Mouse (Mus musculus) NIH3T3 (cell line): ENCODE measurements around the gene Kbtbd2.
A peak's percentile ranks its signal among the peaks of the same experiment; 100 is the strongest.

ENCODE experiments used
- DNase-seq: peaks from one replicate; pipeline ENCODE4 v3.0.0-alpha.2; 2012; ENCODE audit warnings: low read depth

Kbtbd2 gene

GRCm38 (mm10) chr6:56797311-56798151, at the start of gene Kbtbd2:
Kbtbd2 (minus strand) TSS chr6:56797813.
- DNase-seq = peak; percentile 98

GRCm38 (mm10) chr6:56844365-56844764, 46.8 kb upstream of the Kbtbd2 start:
- no peak for DNase-seq

- DNase-seq = no peak
Measured at GRCm38 (mm10) chr6:56843229-56843628, 45.6 kb upstream of the Kbtbd2 start.

GRCm38 (mm10) chr6:56837621-56838020, 40.0 kb upstream of the Kbtbd2 start:
- DNase-seq = peak; percentile 69

GRCm38 (mm10) chr6:56837166-56837565, 39.6 kb upstream of the Kbtbd2 start:
- DNase-seq = no peak

- DNase-seq = no peak
Measured at GRCm38 (mm10) chr6:56835532-56835931, 37.9 kb upstream of the Kbtbd2 start.

- DNase-seq = no peak
Measured at GRCm38 (mm10) chr6:56834769-56835168, 37.2 kb upstream of the Kbtbd2 start.

GRCm38 (mm10) chr6:56832830-56833229, 35.2 kb upstream of the Kbtbd2 start:
- peak; percentile 43 for DNase-seq

GRCm38 (mm10) chr6:56832407-56832796, 34.8 kb upstream of the Kbtbd2 start:
- peak; percentile 52 for DNase-seq

- DNase-seq = peak; percentile 96
Measured at GRCm38 (mm10) chr6:56831697-56832406, 34.2 kb upstream of the Kbtbd2 start, which contains the start of gene Fkbp9. Fkbp9 (plus strand) TSS chr6:56832059.

- no peak for DNase-seq
Measured at GRCm38 (mm10) chr6:56825657-56826056, 28.0 kb upstream of the Kbtbd2 start.

- DNase-seq = no peak
Measured at GRCm38 (mm10) chr6:56819124-56819487, 21.5 kb upstream of the Kbtbd2 start.

- DNase-seq = no peak
Measured at GRCm38 (mm10) chr6:56818436-56819123, 21.0 kb upstream of the Kbtbd2 start.

- peak; percentile 45 for DNase-seq
Measured at GRCm38 (mm10) chr6:56813332-56813731, 15.7 kb upstream of the Kbtbd2 start.

- DNase-seq = peak; percentile 86
Measured at GRCm38 (mm10) chr6:56808656-56809055, 11.0 kb upstream of the Kbtbd2 start.

GRCm38 (mm10) chr6:56806195-56806594, 8.6 kb upstream of the Kbtbd2 start:
- no peak for DNase-seq

- no peak for DNase-seq
Measured at GRCm38 (mm10) chr6:56805026-56805425, 7.4 kb upstream of the Kbtbd2 start.

GRCm38 (mm10) chr6:56798152-56798465, 496 bp upstream of the Kbtbd2 start:
- DNase-seq = no peak

GRCm38 (mm10) chr6:56796668-56797141, 908 bp downstream of the Kbtbd2 start:
- DNase-seq = peak; percentile 66

- no peak for DNase-seq
Measured at GRCm38 (mm10) chr6:56796232-56796631, 1.4 kb downstream of the Kbtbd2 start.

GRCm38 (mm10) chr6:56794834-56795233, 2.8 kb downstream of the Kbtbd2 start:
- DNase-seq = no peak

- no peak for DNase-seq
Measured at GRCm38 (mm10) chr6:56789336-56789735, 8.3 kb downstream of the Kbtbd2 start.

- no peak for DNase-seq
Measured at GRCm38 (mm10) chr6:56787668-56788067, 9.9 kb downstream of the Kbtbd2 start.
